Mouse (Mus musculus) gastrocnemius, postnatal 25 days (tissue): Measurements from ENCODE around the gene Nos2. TPM values are rescaled to one million over a fixed set of nuclear protein-coding genes. Genes with fewer than 3 reads are reported as not detected.

Experiments
- DNase-seq: peaks from one replicate; pipeline ENCODE4 v3.0.0; 2022
- long read RNA-seq, 2 experiments: library from polyadenylated mRNA; stranded (forward); transcript quantifications; one replicate each; pipeline ENCODE4 v2.0.0; 2021
- total RNA-seq, 2 experiments: library from RNA; stranded (reverse); gene quantifications; 1 replicate in 1 of 2; 2 replicates in 1 of 2; pipeline ENCODE4 v1.2.3; 2021

Gene Nos2
- total RNA-seq: 1 to 10 TPM in 1 of 2 experiments, under 1 TPM in 1; 0.82 to 1.7 TPM
- long read RNA-seq, experiment 1: 0 reads
- long read RNA-seq, experiment 2, partial matches to known transcripts: 1 of 6 reads
- long read RNA-seq, experiment 2, other reads (novel, unspliced or antisense): 1 of 6 reads

DNA sequence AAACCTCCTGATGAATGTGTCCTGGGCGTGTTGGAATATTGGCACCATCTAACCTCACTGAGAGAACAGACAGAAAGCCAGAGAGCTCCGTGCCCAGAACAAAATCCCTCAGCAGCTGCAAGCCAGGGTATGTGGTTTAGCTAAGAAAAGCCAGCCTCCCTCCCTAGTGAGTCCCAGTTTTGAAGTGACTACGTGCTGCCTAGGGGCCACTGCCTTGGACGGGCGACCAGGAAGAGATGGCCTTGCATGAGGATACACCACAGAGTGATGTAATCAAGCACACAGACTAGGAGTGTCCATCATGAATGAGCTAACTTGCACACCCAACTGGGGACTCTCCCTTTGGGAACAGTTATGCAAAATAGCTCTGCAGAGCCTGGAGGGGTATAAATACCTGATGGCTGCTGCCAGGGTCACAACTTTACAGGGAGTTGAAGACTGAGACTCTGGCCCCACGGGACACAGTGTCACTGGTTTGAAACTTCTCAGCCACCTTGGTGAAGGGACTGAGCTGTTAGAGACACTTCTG lies at the start of gene Nos2:
Gene Nos2, plus strand, starts transcription at position 377 of the 529 bp plus-strand sequence.
- no peak for DNase-seq

DNA sequence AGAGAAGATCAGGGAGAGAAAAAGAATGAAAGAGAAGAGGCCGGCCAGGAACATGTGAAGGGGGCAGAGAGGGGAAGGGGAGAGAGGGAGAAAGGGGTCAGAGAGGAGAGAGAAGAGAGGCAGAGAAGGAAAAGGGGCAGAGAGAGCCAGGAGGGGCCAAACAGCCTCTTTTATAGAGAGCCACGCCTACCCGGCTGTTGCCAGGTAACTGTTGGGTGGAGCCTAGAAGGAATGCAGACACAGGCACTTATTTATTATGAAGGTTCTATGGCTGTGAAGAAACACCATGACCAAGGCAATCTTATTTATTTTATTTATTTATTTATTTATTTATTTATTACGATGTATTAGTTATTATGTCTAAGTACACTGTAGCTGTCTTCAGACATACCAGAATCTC lies 49.7 kb upstream of the Nos2 start:
- DNase-seq: no peak

DNA sequence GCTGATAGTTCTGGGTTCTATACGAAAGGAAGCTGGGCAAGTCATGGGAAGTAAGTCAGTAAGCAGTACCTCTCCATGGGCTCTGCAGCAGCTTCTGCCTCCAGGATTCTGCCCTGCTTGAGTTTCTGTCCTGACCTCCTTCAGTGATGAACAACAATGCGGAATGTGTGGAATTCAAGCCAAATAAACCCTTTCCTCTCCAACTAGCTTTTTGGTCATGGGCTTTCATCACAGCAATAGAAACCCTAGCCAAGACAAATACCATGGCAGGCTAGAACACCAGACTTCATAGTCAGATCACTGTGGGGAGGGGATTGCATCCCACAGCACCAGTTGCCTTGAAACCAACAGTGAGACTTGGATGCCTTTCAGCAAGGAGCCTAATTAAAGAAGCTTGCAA lies 47.8 kb upstream of the Nos2 start:
- no peak for DNase-seq

DNA sequence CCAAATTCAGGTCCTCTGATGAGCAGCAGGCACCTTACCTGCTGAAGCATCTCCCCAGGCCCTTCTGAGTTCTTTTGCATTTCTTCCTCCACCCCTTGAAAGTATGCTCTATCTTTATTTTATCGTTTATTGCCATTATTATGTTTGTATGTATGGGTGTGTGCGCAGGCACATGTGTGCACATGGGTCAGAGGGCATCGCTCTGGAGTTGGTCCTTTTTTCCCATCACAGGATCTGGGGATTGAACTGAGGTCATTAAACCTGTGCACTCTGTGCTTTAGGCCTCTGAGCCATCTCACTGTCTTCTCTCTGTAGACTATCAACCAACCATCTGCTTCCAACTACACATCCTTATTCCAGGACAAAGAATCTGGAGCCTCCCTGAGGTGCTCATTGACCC lies 40.9 kb upstream of the Nos2 start:
- no peak for DNase-seq

DNA sequence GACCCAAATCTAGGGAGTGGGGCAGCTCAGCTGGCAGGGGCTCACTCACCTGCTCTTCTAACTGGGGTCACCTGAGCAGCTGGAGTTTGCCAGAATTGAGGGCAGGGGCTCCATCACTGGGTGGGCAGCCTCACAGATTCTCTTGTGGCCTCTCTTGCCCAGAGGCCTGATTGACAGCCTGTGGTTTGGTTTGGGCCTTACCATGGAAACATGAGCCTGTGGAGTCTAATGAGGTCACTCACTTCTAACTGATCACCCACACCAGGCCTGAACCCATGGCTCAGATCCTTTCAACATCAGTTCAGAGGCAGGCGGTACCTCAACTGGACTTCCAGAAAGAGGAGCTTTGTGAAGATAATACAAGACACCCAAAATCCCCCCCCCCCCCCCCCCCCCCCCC lies 33.9 kb upstream of the Nos2 start:
- no peak for DNase-seq

DNA sequence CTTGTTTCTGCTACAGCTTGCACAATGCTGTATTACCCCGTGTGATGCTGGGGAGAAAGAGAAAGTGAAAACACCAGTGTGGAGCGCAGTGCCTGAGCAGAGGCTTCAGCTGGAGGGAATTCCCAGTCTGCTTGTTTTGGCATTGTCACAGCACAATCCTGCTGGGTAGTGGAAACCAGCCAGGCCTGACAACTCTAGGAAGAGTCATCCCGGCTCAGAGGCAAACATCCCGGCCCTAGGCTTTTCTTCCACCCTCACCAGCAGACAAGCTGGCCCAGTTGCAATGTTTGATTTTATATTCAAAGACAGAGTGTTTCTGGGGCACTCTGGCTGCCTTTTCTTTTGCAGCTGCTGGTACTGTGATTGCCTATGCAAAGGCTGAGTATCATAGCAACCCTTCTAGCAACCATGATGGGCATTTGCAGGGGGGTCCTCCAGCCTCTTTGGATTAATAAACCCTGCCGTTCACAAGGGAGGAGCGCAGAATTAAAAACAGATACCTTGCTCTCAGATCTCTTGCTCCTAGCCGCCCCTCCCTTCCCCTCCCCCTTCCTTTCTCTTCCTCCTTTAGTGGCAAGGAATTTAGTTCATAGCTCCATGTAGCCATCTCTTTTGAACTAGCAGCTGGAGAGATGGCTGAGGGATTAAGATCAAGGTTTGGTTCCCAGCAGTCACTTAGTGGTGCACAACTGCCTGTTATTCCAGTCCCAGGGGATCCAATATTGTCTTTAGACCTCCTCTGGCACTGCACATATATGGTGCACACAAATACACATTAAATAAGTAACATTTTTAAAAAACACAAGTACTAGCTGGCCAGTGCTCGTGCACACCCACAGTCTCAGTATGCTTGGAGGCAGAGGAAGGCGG lies 33.2 kb upstream of the Nos2 start:
- DNase-seq: peak; percentile 71

DNA sequence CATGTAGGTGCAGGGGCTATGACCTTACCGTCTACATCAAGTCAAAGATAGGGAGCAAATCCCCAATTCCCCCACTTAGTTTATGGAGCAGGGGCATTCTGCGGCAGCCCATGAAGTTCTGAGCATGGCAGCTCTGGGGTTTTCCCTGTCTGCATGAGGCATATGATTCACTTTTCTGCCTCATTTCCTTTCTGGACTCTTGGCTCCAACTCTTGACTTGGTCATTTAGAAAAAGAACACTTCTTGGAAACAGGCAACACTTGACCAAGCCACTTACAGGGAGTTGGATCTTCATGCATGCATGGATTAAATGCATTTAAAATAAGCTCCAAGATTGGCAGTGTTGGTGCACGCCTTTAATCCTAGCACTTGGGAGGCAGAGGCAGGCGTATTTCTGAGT lies 31.4 kb upstream of the Nos2 start:
- DNase-seq: no peak

DNA sequence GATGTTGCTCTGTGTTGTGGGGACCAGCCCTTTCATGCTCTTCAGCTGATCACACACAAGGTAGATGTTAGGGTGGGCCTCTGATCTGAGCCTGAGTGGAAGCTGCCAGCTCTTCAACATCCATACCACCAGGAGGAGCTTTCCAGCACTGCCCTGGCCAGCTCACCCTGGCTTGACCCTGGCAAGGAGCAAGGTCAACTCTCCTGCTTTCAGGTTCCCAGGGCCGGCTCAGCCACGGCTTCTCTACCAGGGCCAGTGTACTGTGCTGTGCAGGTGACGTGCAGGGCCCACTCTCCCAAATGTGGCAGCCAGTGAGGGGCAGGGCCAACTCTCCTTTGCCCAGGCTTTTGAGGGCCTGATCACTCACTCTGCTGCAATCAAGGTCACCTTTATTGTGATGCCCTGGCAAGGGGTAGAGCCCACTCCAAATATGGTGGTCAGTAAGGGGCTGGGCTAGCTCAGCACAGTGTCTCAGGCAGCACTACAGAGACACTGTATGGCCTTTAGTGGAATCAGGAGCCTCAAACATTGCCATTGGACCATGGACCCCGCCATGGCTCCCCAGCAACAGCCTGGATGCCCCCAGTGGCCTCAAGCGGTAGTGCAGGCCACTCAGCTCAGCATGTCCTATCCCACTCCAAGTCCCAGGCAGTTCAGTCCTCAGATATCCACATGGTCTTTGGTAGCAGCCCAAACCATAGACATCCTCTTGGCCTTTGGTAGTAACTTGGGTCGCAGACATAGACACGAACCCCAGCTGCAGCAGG lies 24.0 kb upstream of the Nos2 start:
- DNase-seq: no peak

DNA sequence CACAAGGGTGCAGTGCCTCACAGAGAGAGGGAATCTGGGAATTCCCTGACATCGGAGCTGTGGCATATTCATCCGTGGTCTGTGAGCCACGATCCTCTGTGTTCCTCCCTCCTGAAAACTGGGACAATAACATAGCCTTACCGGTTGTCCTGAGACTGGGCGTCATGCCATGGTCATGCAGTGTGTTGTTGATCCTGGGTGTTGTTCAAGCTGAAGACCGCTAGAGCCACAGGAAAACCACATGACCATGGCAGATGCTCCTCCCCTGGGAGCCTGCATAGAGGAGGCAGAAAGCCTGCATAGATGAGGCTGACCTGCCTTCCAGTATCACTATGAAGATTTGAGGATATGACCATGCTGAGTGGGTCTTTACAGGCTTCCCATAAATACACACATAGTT lies 5.1 kb upstream of the Nos2 start:
- no peak for DNase-seq

DNA sequence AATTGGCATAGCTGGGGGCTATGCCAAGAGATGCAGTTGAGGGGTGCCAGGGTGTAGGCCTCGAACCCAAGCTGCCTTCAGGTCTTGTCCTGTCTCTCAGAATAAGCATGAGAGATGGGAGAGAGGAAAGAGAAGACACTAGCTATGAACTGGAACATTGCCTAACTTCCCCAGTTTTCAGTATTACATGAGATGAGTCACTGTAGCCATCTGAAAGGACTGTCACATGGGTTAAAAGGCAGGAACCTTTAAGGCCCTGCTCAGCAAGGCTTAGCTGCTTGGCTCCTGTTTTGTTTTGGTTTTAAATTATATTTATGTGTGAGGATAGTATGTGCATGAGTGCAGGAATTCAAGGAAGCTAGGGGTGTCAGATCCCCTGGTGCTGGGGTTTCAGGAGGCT lies 4.2 kb upstream of the Nos2 start:
- no peak for DNase-seq

DNA sequence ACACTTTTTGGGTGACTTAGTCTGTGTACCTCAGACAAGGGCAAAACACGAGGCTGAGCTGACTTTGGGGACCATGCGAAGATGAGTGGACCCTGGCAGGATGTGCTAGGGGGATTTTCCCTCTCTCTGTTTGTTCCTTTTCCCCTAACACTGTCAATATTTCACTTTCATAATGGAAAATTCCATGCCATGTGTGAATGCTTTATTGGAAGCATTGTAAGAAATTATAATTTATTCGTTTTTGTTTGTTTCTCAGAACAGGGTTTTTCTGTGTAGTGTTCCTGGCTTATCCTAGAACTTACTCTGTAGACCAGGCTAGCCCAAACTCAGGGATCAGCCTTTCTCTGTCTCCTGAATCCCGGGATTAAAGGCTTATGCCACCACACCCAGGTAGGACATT lies 842 bp upstream of the Nos2 start:
- DNase-seq: no peak

DNA sequence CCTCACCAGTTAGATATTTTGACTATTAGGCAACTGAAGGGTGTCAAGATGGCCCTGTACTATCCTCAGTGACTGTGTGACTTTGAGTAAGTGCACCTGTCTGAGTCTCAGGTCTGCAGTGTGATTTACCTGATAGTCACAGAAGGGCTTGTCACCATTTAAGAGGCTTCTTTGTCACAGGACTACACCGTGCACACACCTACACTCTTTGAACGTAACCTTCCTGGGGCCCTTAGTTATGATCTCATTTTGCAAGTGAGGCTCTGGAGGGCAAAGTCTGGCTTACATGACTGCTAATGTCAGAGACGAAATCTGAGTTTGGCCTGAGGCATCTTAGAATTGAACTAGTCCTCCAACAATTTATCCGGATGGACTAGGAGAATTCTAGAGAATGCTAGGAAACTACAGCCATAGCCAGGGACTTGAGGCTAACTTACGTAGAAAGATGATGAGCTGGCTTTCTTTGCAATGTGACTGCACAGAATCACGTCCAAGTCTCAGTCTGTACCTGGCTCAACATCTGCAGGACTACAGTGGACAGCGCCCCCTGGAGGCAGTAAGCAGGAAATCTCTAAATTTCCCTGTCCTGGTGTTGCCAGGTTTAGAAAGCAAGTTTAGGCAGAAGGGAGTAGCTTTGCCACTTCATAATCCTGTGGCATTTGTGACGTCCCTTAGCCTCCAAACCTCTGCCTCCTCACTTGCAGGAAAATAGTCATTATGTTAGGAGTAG lies 2.3 kb downstream of the Nos2 start:
- no peak for DNase-seq

DNA sequence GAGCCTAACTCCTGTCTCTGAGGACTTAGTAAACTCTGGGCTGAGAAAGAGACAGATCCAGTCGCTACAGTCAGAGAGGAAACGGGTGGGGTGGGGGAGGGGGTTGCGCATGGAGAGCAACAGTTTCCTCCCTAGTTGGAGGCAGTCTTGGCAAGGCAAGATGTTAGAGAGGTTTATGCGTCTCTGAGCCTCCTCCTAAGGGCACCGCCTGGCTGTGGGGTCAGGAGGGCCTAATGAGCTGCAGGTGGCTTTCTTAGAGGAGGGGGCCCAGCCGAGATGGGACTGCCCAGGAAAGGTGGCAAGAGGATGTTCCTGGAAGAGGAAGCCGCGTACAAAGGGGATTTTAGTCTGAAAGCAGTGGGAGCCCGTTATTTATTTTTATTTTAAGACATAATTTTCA lies 3.5 kb downstream of the Nos2 start:
- no peak for DNase-seq

DNA sequence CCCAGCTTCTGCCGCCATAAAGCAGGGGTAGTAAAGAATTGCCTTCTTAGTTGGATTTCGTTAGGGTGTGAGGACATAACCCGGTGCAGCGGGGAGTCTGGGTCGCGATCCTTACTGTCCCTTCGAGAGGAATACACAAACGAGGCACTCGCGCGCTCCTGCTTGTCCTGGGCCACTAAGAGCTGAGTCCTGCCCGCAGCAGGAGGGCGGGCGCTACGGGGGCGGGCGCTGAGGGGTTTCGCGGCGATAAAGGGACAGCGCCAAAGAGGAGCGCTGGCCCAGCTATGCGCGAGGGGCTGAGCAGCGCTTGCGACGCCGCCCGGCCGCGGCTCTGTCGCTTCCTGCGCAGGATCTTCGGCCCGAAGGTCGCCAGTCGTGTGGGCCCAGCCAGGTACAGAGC lies 4.3 kb downstream of the Nos2 start:
- DNase-seq: peak; percentile 26

DNA sequence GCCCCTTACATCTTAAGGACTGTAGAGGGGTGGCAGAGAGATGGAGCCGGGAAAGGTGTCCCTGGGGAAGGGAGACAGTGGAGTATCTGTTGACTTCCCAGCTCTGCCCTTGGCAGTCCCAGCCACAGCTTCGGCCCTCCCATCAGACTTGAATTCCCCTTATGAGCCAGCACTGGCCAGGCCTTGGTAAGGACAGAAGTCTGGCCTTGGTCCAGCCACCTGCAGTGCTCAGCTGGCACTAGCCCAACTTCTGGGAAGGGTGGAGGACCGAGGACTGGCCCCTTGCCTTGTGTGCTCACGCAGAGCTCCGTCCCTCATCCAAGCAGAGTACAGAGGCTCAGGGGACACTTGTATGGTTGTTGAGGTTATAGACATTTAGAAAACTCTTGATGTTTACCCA lies 8.8 kb downstream of the Nos2 start:
- peak; percentile 62 for DNase-seq

DNA sequence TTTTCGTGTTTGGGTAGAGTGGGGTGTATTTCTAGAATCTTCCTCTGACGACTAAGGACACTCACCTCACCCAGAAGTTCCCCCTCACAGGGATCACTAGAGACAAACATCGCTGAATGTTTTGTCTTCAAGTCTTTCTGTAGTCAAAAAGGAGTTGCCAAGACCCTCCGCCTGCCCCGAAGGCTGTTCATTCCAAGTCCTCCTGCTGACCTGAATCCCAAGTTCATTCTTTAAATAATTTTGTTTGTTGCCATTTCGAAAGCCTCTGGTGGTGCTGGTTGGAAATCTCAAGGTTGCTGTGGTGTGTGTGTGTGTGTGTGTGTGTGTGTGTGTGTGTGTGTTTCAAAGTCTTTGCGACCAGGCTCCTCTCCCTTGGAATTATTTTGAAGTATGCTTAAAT lies 13.7 kb downstream of the Nos2 start:
- DNase-seq: no peak

DNA sequence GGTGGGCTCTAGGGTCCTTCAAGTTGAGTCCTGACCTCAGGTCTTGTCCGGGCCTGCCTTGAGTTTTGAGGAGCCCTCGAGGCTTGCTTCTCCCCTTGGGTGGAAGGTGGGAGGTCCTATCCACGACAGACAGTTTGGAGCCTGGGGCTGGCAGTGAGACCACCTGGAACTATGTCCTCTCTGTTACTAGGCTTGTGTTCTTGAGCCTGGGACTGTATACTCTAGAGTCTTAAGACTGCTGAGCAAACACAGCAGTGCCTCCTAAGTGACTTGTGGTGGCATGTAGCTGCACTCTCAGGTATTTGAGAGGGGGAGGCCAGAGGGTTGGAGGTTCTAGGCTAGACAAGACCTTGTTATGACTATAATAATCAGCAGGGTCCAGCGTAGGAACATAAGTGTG lies 14.1 kb downstream of the Nos2 start:
- no peak for DNase-seq

DNA sequence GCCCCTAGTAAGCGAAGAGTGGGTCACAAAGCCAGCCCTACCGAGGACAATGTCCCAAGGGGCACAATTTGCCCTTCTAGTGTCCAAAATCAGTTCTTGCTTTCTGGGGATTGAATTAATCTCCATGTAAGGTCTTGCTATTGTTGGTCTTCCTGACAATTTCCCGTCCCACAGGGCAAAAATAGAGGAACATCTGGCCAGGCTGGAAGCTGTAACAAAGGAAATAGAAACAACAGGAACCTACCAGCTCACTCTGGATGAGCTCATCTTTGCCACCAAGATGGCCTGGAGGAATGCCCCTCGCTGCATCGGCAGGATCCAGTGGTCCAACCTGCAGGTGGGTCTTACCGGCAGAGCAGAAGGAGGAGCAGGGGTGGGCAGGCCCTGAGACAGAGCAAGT lies 14.6 kb downstream of the Nos2 start:
- DNase-seq: no peak

DNA sequence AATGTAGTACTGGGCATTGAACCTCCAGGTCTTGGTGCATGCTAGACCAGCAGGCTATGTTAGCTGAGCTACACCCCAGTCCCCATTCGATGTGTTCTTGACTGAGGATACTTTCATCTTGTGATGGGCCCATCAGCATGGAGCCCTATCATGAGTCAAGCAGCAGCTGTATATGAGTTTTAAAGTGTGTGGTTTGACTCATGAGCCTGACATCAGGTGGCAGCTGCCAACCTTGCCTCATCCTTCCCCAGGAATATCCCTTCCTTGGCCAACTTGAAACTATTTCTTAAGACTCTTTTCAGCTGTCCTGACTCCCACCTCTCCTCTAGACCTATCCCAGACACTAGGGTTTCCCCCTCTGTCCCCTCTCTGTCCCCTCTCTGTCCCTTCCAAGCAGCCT lies 22.5 kb downstream of the Nos2 start:
- no peak for DNase-seq

DNA sequence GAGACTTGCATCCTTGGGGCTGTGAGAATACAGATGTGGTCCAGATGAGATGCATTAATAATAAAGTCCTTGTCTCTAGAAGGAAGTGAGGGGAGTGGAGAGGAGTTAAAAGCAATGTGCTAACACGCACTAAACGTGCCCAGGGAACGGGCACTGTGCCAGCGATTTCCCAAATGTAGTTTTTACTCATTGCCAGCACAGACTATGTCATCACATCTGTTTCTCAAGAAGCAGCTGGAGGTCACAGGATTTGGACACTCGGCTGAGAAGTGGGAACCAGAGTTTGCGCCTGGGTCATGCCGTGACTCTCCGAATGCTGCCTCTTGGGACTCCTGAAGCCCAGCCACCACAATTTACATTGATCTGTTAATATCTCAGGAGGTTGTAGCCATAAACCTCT lies 29.8 kb downstream of the Nos2 start:
- DNase-seq: no peak

DNA sequence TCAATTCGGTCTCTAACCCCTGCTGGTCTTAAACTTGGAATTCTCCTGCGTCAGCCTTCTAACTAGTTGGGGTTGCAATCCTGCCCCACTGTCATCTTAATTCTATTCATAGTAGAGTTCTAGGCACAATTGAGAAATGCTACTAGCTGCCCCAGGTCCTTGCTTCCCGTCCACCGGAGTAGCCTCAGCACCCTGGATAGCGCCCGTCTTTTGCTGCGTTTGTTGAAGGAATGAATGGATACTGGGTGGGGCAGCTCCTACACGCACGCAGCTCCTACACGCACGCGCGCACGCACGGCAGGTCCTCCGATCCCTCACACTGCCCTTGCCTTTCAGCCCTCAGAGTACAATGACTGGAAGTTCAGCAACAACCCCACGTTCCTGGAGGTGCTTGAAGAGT lies 31.9 kb downstream of the Nos2 start:
- no peak for DNase-seq

DNA sequence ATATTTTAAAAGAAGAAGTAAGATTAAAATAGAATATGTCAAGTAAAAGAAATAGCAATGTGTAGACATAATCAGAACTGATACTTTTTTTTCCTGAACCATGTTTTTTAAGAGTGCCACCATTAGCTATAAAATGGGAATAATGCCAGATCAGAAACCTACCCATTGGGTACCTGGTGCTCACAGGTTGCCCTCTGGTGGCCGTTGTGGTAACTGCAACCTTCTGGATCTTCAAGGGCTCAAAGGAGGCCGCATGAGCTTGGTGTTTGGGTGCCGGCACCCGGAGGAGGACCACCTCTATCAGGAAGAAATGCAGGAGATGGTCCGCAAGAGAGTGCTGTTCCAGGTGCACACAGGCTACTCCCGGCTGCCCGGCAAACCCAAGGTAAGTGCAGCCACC lies 35.7 kb downstream of the Nos2 start:
- DNase-seq: peak; percentile 35

DNA sequence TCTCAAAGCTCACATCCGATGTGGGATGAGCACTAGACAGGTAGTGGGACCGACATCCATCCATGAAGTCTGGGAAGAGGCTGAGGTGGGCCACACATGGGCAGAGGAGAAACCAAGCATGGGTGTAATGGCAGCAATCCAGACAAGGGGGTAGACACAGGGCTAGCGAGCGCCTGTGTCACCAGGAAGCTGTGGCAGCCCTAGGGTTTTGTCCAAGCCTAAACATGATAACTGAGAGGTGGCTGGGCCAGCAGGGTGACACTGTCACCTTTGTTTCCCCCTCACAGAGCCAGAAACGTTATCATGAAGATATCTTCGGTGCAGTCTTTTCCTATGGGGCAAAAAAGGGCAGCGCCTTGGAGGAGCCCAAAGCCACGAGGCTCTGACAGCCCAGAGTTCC lies 38.8 kb downstream of the Nos2 start:
- no peak for DNase-seq
